Mouse (Mus musculus) granulocyte monocyte progenitor cell, adult 5-6 weeks (primary cell): Measurements from ENCODE around the gene Gm10668. TPM values are rescaled to one million over a fixed set of nuclear protein-coding genes. Genes with fewer than 3 reads are reported as not detected.
"Not testable (repeated sequence)": the region's sequence is repeated elsewhere in the genome, so short reads cannot be mapped to it uniquely, and the experiment has no call there.

Experiments used
- ATAC-seq: replicated peaks from 2 replicates; pipeline ENCODE4 v1.8.0; 2016; ENCODE audit warnings: mild to moderate bottlenecking, moderate TSS enrichment, inconsistent platforms; ENCODE audit not compliant: poor library complexity, severe bottlenecking
- total RNA-seq, 2 experiments: library from RNA; stranded (forward) in 1 of 2; stranded (reverse) in 1 of 2; fragments of 200-712, 200-1000 nt in 1 of 2; fragments of >200 nt in 1 of 2; fragmentation: Nextera tagmentation in 1 of 2; gene quantifications; 2 replicates each; pipeline ENCODE4 v1.2.3; 2014 to 2017

Gene Gm10668
- total RNA-seq (2014; fragmentation: Nextera tagmentation), result not detected in 2 replicates
- total RNA-seq (2017), result not detected in 2 replicates

DNA sequence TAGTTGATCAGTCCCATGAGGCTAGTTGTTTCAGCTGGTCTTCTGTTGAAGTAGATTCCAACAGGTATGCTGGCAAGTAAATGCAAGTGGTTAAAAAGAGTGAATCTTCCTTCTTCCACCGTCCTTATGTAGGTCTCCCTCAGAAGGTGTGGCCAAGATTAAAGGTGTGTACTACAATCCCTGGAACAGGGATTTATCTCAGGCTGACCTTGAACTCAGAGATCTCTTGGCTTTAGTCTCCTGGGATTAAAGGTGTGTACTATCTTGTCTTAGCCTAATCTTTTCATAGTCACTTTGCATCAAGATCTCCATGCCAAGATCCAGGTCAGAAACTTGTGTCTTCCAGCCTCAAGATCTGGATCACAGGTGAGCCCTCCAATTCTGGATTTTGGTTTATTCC, at the start of gene Gm10668:
TSS of gene Gm10668 (minus strand) at position 101 of the 400 bp plus-strand sequence.
- not testable (repeated sequence) for ATAC-seq

DNA sequence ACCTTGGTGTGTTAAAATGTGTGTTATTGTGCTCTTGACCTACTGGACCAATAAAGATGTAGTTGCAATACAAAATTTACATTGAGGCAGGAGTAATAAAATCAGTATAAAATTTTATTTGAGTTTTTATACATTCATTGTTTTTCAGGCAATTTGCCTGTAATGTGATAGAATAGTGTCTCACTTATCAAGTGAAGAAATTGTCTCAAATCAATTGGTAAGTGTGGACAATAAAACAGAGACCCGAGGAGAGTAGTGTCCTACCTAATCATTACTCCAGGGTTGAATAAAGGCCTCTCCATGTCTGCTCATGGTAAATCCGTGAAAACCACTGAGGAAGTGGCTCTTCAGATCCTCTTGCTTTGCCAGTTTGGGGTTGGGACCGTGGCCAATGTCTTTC, 40.5 kb upstream of the Gm10668 start, which contains the start of gene Vmn1r112:
TSS of gene Vmn1r112 (plus strand) at position 301 of the 400 bp plus-strand sequence.
- ATAC-seq, result not testable (repeated sequence)

DNA sequence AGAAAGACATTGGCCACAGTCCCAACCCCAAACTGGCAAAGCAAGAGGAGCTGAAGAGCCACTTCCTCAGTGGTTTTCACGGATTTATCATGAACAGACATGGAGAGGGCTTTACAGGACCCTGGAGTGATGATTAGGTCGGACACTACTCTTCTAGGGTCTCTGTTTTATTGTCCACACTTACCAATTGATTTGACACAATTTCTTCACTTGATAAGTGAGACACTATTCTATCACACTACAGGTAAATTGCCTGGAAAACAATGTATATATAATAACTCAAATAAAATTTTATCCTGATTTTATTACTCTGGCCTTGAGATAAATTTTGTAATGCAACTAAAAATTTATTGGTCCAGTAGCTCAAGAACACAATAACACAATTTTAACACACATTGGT, 27.3 kb downstream of the Gm10668 start, which contains the start of gene Vmn1r111:
TSS of gene Vmn1r111 (minus strand) at position 101 of the 400 bp plus-strand sequence.
- not testable (repeated sequence) for ATAC-seq

Other genes with a start within 250 kb of the Gm10668 start
- gene Vmn1r103, start 220.1 kb downstream of the Gm10668 start, total RNA-seq (2014; fragmentation: Nextera tagmentation), result not detected in 2 replicates
- not detected in 2 replicates for gene Vmn1r103, start 220.1 kb downstream of the Gm10668 start, total RNA-seq (2017)
- gene Vmn1r104, start 196.8 kb downstream of the Gm10668 start, total RNA-seq (2014; fragmentation: Nextera tagmentation), result not detected in 2 replicates
- not detected in 2 replicates for gene Vmn1r104, start 196.8 kb downstream of the Gm10668 start, total RNA-seq (2017)
- not detected in 2 replicates for gene Gm5726, start 184.9 kb downstream of the Gm10668 start, total RNA-seq (2014; fragmentation: Nextera tagmentation)
- gene Gm5726, start 184.9 kb downstream of the Gm10668 start, total RNA-seq (2017), result not detected in 2 replicates
- not detected in 2 replicates for gene Gm4141, start 154.4 kb downstream of the Gm10668 start, total RNA-seq (2014; fragmentation: Nextera tagmentation)
- gene Gm4141, start 154.4 kb downstream of the Gm10668 start, total RNA-seq (2017), result not detected in 2 replicates
- gene Gm4513, start 131.6 kb downstream of the Gm10668 start, total RNA-seq (2014; fragmentation: Nextera tagmentation), result not detected in 2 replicates
- gene Gm4513, start 131.6 kb downstream of the Gm10668 start, total RNA-seq (2017), result not detected in 2 replicates
- gene Vmn1r107, start 61.7 kb downstream of the Gm10668 start, total RNA-seq (2014; fragmentation: Nextera tagmentation), result not detected in 2 replicates
- not detected in 2 replicates for gene Vmn1r107, start 61.7 kb downstream of the Gm10668 start, total RNA-seq (2017)
- gene Vmn1r111, start 27.4 kb downstream of the Gm10668 start, total RNA-seq (2014; fragmentation: Nextera tagmentation), result not detected in 2 replicates
- gene Vmn1r111, start 27.4 kb downstream of the Gm10668 start, total RNA-seq (2017), result not detected in 2 replicates
- not detected in 2 replicates for gene Vmn1r112, start 40.6 kb upstream of the Gm10668 start, total RNA-seq (2014; fragmentation: Nextera tagmentation)
- not detected in 2 replicates for gene Vmn1r112, start 40.6 kb upstream of the Gm10668 start, total RNA-seq (2017)
- not detected in 2 replicates for gene Vmn1r113, start 56.7 kb upstream of the Gm10668 start, total RNA-seq (2014; fragmentation: Nextera tagmentation)
- gene Vmn1r113, start 56.7 kb upstream of the Gm10668 start, total RNA-seq (2017), result not detected in 2 replicates
- not detected in 2 replicates for gene Vmn1r114, start 81.6 kb upstream of the Gm10668 start, total RNA-seq (2014; fragmentation: Nextera tagmentation)
- not detected in 2 replicates for gene Vmn1r114, start 81.6 kb upstream of the Gm10668 start, total RNA-seq (2017)
- not detected in 2 replicates for gene Vmn1r115, start 114.4 kb upstream of the Gm10668 start, total RNA-seq (2014; fragmentation: Nextera tagmentation)
- not detected in 2 replicates for gene Vmn1r115, start 114.4 kb upstream of the Gm10668 start, total RNA-seq (2017)
- gene Vmn1r116, start 141.6 kb upstream of the Gm10668 start, total RNA-seq (2014; fragmentation: Nextera tagmentation), result not detected in 2 replicates
- not detected in 2 replicates for gene Vmn1r116, start 141.6 kb upstream of the Gm10668 start, total RNA-seq (2017)
- gene Vmn1r117, start 153.5 kb upstream of the Gm10668 start, total RNA-seq (2014; fragmentation: Nextera tagmentation), result not detected in 2 replicates
- gene Vmn1r117, start 153.5 kb upstream of the Gm10668 start, total RNA-seq (2017), result not detected in 2 replicates
- gene Vmn1r118, start 181.7 kb upstream of the Gm10668 start, total RNA-seq (2014; fragmentation: Nextera tagmentation), result not detected in 2 replicates
- not detected in 2 replicates for gene Vmn1r118, start 181.7 kb upstream of the Gm10668 start, total RNA-seq (2017)